Mouse (Mus musculus): ENCODE results near the gene Slc29a2. TPM values are rescaled to one million over a fixed set of nuclear protein-coding genes. Genes with fewer than 3 reads are reported as not detected.
A peak's percentile ranks its signal among the peaks of the same experiment; 100 is the strongest.

Slc29a2 gene
- total and polyA plus RNA-seq, 3 experiments = 2.1 to 6.6 (median 4.2) TPM

GRCm38 (mm10) chr19:5071545-5072369 is 48.1 kb downstream of the Slc29a2 start:
- DNase-seq (ENCODE audit: extremely low read depth) = peak; percentile 82
- Histone ChIP-seq H3K27ac (ENCODE audit: insufficient read depth, low read depth) (no peak overlapping the region), H3K79me2 (replicated peaks; ENCODE audit: control insufficient read depth, extremely low read depth, insufficient read depth, poor library complexity, severe bottlenecking) (no peaks in the 10 kb centered on the region), H3K4me2 (ENCODE audit: insufficient read depth, low read depth, poor library complexity, severe bottlenecking) (peak overlapping the region; percentile 80), H3K36me3 (replicated peaks in 1 of 2; ENCODE audit: control insufficient read depth in 1 of 2, insufficient read depth in 1 of 2, low read length in 1 of 2) (no peaks in the 10 kb centered on the region), H3K9ac (ENCODE audit: insufficient read depth, low read depth) (0 out of 2 replicates have a peak overlapping the region, but pooled peaks have one; percentile 35), H3K4me3 (replicated peaks in 1 of 3; ENCODE audit: low read depth in 2 of 3, low read length in 2 of 3, poor library complexity in 1 of 3) (peak overlapping the region; percentile 29 to 47 (median 37)), H3K9me3 (replicated peaks; ENCODE audit: low read length) (peaks cover 6% of the 10 kb centered on the region), H3K4me1 (ENCODE audit: control insufficient read depth in 1 of 2, insufficient read depth in 2 of 2) (peaks cover 8 to 23% of the 10 kb centered on the region in 2 experiments; a peak in 3 of 4 replicates), H3K27me3 (replicated peaks) (peaks cover 83% of the 10 kb centered on the region)
- no peak for TF ChIP-seq ZMIZ1 (IDR thresholded peaks at IDR 0.05; ENCODE audit: low read depth, low read length)
- peak; percentile 78 for TF ChIP-seq MAZ (IDR thresholded peaks at IDR 0.05; ENCODE audit: low read depth, low read length)
- dilution Hi-C loops (cut with MboI; ENCODE audit: extremely low pct_ligation_motif_present, extremely low pct_unique_long_range_greater_than_20kb, low sequenced_read_pairs) = no loop called here
- in situ Hi-C loops (cut with MboI; ENCODE audit: low pct_ligation_motif_present, low pct_unique_long_range_greater_than_20kb, low sequenced_read_pairs) = no loop called here

DNA sequence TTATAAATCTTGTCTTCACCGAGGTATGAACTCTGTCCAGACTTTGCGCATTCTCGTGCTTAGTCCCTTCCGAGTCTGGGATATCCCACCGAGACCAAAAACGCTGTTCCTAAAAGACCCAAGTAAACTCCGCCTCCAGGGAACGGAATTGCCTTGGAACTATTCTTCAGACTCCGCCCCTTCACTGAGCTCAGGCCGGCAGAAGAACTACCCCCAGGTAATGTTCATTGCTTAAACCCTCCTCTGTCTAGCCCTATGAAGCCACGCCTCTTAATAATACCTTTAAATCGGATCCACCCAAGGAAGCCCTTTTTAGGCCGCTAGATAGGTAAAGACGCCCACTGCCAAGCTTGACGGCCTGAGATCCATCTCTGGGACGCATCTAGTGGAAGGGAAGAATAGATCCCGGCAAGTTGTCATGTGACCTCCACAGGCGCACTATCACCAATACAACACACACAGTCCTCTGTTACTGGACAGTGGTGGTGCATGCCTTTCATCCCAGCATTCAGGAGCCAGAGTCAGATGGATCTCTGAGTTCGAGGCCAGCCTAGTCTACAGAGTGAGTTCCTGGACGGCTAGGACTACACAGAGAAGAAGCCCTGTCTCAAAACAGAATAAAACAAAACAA is 48.8 kb downstream of the Slc29a2 start:
- H3K4me1 ChIP-seq (ENCODE audit: control insufficient read depth in 1 of 2, insufficient read depth in 2 of 2) = peaks cover 8 to 23% of the 10 kb centered on the region in 2 experiments; a peak in 3 of 4 replicates
- H3K27ac ChIP-seq (ENCODE audit: insufficient read depth, low read depth) = no peak overlapping the region
- no peak overlapping the region for H3K9ac ChIP-seq (ENCODE audit: insufficient read depth, low read depth)
- peaks cover 6% of the 10 kb centered on the region for H3K9me3 ChIP-seq (replicated peaks; ENCODE audit: low read length)
- no peaks in the 10 kb centered on the region for H3K79me2 ChIP-seq (replicated peaks; ENCODE audit: control insufficient read depth, extremely low read depth, insufficient read depth, poor library complexity, severe bottlenecking)
- in situ Hi-C loops (cut with MboI; ENCODE audit: low pct_ligation_motif_present, low pct_unique_long_range_greater_than_20kb, low sequenced_read_pairs) (no loop called here), dilution Hi-C loops (cut with MboI; ENCODE audit: extremely low pct_ligation_motif_present, extremely low pct_unique_long_range_greater_than_20kb, low sequenced_read_pairs) (no loop called here)
- H3K4me2 ChIP-seq (ENCODE audit: insufficient read depth, low read depth, poor library complexity, severe bottlenecking) = peak overlapping the region; percentile 27
- TF ChIP-seq POLR2AphosphoS2 (IDR thresholded peaks at IDR 0.05; ENCODE audit: low read depth, low read length) = no peak
- TF ChIP-seq CHD1 (IDR thresholded peaks at IDR 0.05; ENCODE audit: low read depth, low read length) = no peak
- no peak for TF ChIP-seq MXI1 (IDR thresholded peaks at IDR 0.05; ENCODE audit: low read depth, low read length)
- TF ChIP-seq NELFE (IDR thresholded peaks at IDR 0.05; ENCODE audit: low read depth, low read length) = no peak
- TF ChIP-seq BHLHE40 (IDR thresholded peaks at IDR 0.05; ENCODE audit: low read depth, low read length) = no peak
- no peak for TF ChIP-seq MAZ (IDR thresholded peaks at IDR 0.05; ENCODE audit: low read depth, low read length)
- TF ChIP-seq ZKSCAN1 (IDR thresholded peaks at IDR 0.05; ENCODE audit: borderline replicate concordance, low read depth, low read length) = no peak
- TF ChIP-seq MEF2A (IDR thresholded peaks at IDR 0.05; ENCODE audit: borderline replicate concordance, low read depth, low read length) = no peak
- TF ChIP-seq MAX (IDR thresholded peaks at IDR 0.05; ENCODE audit: low read length) = no peak
- no peak for TF ChIP-seq SMC3 (IDR thresholded peaks at IDR 0.05; ENCODE audit: low read depth, low read length)
- TF ChIP-seq RCOR1 (conservative IDR thresholded peaks at IDR 0.05; ENCODE audit: low read depth, low read length) = no peak
- no peak for TF ChIP-seq CTCF (conservative IDR thresholded peaks at IDR 0.05 in 1 of 2, IDR thresholded peaks at IDR 0.05 in 1 of 2; ENCODE audit: low read depth in 2 of 2, low read length in 2 of 2)
- no peak for TF ChIP-seq JUN (IDR thresholded peaks at IDR 0.05; ENCODE audit: insufficient read depth, low read depth, low read length)
- no peak for TF ChIP-seq ELF1 (IDR thresholded peaks at IDR 0.05; ENCODE audit: low read depth, low read length)
- no peak for TF ChIP-seq KAT2A (IDR thresholded peaks at IDR 0.05; ENCODE audit: insufficient replicate concordance, low read length)
- H3K4me3 ChIP-seq (replicated peaks in 1 of 3; ENCODE audit: low read depth in 2 of 3, low read length in 2 of 3, poor library complexity in 1 of 3) = peak overlapping the region; percentile 31 to 47 (median 37)
- no peak for DNase-seq (ENCODE audit: extremely low read depth)
- no peaks in the 10 kb centered on the region for H3K36me3 ChIP-seq (replicated peaks in 1 of 2; ENCODE audit: control insufficient read depth in 1 of 2, insufficient read depth in 1 of 2, low read length in 1 of 2)
- peaks cover 79% of the 10 kb centered on the region for H3K27me3 ChIP-seq (replicated peaks)
